Mouse (Mus musculus): ENCODE results near the gene Myg1.

DNA sequence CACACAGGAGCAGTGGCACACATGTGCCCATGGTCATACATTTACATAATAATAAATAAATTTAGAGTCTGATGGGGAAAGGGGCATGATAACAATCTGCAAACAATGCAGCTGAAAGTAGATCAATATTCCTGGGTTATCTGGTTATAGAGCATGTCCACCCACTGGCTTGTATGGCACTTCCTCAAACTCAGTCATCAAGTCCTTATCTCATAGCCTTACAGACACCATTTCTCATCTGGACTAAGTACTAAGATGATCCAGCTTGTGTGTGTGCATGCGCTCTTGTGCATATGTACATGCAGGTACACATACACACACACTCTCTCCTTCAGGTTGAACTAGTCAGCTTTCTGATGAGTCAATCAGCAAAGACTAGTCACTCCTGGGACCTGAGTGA, 33.2 kb downstream of the Myg1 start:
- TF ChIP-seq CTCF (IDR thresholded peaks at IDR 0.05; ENCODE audit: borderline replicate concordance, control insufficient read depth, extremely low read depth, insufficient read depth, low read length, poor library complexity) (no peak), POLR2A (IDR thresholded peaks at IDR 0.05; ENCODE audit: control insufficient read depth, extremely low read depth, insufficient read depth, low read length, poor library complexity) (no peak)

Data from thymus, adult 2 months (tissue).